Mouse (Mus musculus): Measurements from ENCODE around the gene Hif3a.

GRCm38 (mm10) chr7:16982859-16983568 is 79.2 kb downstream of the Hif3a start, which contains the start of gene Gm42372:
- TF ChIP-seq CTCF (IDR thresholded peaks at IDR 0.05; ENCODE audit: control insufficient read depth, insufficient read depth, insufficient read length), result no peak
- TF ChIP-seq MAX (IDR thresholded peaks at IDR 0.05), result no peak
- TF ChIP-seq MYOG (IDR thresholded peaks at IDR 0.05; ENCODE audit: control insufficient read depth, extremely low read depth, insufficient read length), result no peak
- no peak for TF ChIP-seq CEBPB (IDR thresholded peaks at IDR 0.05; ENCODE audit: low read depth)
- TF ChIP-seq USF1 (IDR thresholded peaks at IDR 0.05; ENCODE audit: low read depth), result no peak
- no peak for TF ChIP-seq FOSL1 (IDR thresholded peaks at IDR 0.05; ENCODE audit: insufficient read depth, low read length, poor library complexity, severe bottlenecking)
- TF ChIP-seq MYOD1 (IDR thresholded peaks at IDR 0.05; ENCODE audit: control insufficient read depth, insufficient read length, low read depth), result no peak
